Mouse (Mus musculus) lung, embryonic 14.5 days (tissue): ENCODE measurements around the gene Spred3. TPM values are rescaled to one million over a fixed set of nuclear protein-coding genes. Genes with fewer than 3 reads are reported as not detected.

ENCODE experiments used
- ATAC-seq: fragments of 200-750 bp; cut with Nextera tagmentation; 2 replicates; pipeline ENCODE4 v1.8.0; 2017; ENCODE audit warnings: mild to moderate bottlenecking, moderate TSS enrichment, moderate library complexity; ENCODE audit not compliant: insufficient read depth
- DNase-seq: peaks from one replicate; pipeline ENCODE4 v3.0.0-alpha.2; 2015
- H3K27ac ChIP-seq: fragments of 300-500 bp; sonication (generic); 2 replicates; pipeline ENCODE4 v1.5.1; 2014; ENCODE audit warnings: low read depth, mild to moderate bottlenecking, moderate library complexity
- H3K27me3 ChIP-seq: fragments of 300-500 bp; sonication (generic); 2 replicates; pipeline ENCODE4 v1.6.1; 2014; ENCODE audit warnings: low read length, control low read depth; ENCODE audit not compliant: insufficient read depth
- H3K36me3 ChIP-seq: fragments of 300-500 bp; sonication (generic); 2 replicates; pipeline ENCODE4 v1.6.1; 2014; ENCODE audit warnings: control low read depth; ENCODE audit not compliant: insufficient read depth
- H3K4me1 ChIP-seq: fragments of 300-500 bp; sonication (generic); 2 replicates; pipeline ENCODE4 v1.6.1; 2014; ENCODE audit warnings: antibody characterized with exemption, control low read depth; ENCODE audit not compliant: insufficient read depth
- H3K4me2 ChIP-seq: fragments of 300-500 bp; sonication (generic); 2 replicates; pipeline ENCODE4 v1.6.1; 2014; ENCODE audit warnings: mild to moderate bottlenecking
- H3K4me3 ChIP-seq: fragments of 300-500 bp; sonication (generic); 2 replicates; pipeline ENCODE4 v1.5.1; 2014; ENCODE audit warnings: low read depth, low read length
- H3K9ac ChIP-seq: fragments of 300-500 bp; sonication (generic); 2 replicates; pipeline ENCODE4 v1.6.1; 2014
- H3K9me3 ChIP-seq: fragments of 300-500 bp; sonication (generic); 2 replicates; pipeline ENCODE4 v1.6.1; 2016; ENCODE audit warnings: low read depth, low read length, control low read depth
- CTCF ChIP-seq: IDR thresholded peaks from 2 replicates; pipeline ENCODE4 v1.5.1; 2016; ENCODE audit warnings: antibody characterized with exemption, low read depth
- WGBS: fragments of 180-500 bp; shearing (Covaris S2); extraction: QIAGEN DNeasy Blood & Tissue Kit; methylation state at CpG from one replicate; pipeline ENCODE4 v1.1.7; 2014; 5-methylcytosine and 5-hydroxymethylcytosine counted together
- polyA plus RNA-seq: library from polyadenylated mRNA; unstranded; fragments of >200 nt; fragmentation: Nextera tagmentation; extraction: Ambion mirVana; gene quantifications from 2 replicates; pipeline ENCODE4 v1.2.1, GENCODE M21; 2014

The Spred3 gene
- polyA plus RNA-seq, 1 experiment from 2014 or later = 1.7 TPM

DNA sequence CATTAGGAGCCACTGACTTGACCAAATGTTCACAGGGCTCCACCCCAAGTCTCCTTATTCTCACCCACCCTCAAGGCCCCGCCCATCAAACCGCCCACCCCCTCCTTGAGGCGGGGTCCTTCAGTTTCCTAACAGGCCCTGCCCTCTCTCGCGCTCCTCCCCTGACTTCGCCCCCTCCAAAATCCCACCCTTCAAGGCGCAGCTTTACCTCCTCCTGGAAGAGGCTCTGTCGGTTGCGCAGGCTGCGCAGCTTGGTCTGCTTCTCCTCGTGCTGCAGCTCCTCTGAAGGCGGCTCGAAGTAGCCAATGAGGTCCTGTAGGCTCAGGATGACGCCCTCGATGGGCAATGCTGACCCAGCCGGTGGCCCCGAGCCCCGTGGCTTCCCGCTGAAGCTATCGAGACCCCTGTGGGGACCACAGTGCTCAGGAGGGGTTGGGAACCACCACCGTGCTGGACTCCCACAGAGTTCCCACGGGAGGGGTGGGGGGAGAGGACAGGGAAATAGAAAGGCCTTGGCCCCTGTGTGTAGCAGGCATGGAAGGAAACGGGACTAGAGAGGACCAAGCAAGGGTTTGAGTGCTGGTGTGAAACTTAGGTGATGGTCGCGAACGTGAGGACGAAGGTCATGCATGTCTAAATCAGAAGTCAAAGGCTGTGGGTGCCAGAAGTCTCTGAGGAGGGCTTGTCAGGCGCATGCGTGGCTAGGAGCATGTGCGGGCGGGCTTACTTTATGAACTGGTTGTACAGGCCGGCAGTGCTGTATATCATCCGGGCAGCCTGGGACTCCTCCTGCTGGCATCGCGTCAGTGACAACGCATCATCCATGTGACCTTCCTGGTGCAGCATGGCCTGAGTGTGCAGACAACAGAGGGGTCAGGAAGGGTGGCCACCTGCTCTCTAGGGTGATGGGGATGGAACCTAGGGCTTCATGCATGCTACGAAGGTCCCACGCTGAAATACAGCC is 60.9 kb downstream of the Spred3 start:
- peak overlapping the region; percentile 27; the same call in 1 of the 2 replicates for H3K9ac ChIP-seq
- H3K36me3 ChIP-seq = no peaks in the 10 kb centered on the region
- TF ChIP-seq CTCF = no peak
- peak; percentile 62 for DNase-seq
- H3K9me3 ChIP-seq = no peaks in the 10 kb centered on the region
- H3K4me1 ChIP-seq = no peaks in the 10 kb centered on the region
- no peaks in the 10 kb centered on the region for H3K27me3 ChIP-seq
- no peak overlapping the region for H3K27ac ChIP-seq
- H3K4me2 ChIP-seq = peak overlapping the region; percentile 57
- WGBS = 24% methylated on average over 38 of the region's 38 CpGs
- peak overlapping the region; percentile 5; the same call in 1 of the 2 replicates for H3K4me3 ChIP-seq
- ATAC-seq = peak; percentile 77

Other genes with a start within 250 kb of the Spred3 start
- gene Actn4, start 208.1 kb downstream of the Spred3 start, polyA plus RNA-seq = 266 and 270 TPM in 2 replicates
- 392 and 398 TPM in 2 replicates for gene Eif3k, start 188.5 kb downstream of the Spred3 start, polyA plus RNA-seq
- gene Map4k1, start 188.4 kb downstream of the Spred3 start, polyA plus RNA-seq = 8.5 and 10.7 TPM in 2 replicates
- 0.22 and 0.45 TPM in 2 replicates for gene Ryr1, start 45.2 kb downstream of the Spred3 start, polyA plus RNA-seq
- gene Rasgrp4, start 35.6 kb downstream of the Spred3 start, polyA plus RNA-seq = 0.95 and 1.0 TPM in 2 replicates
- gene Fam98c, start 14.2 kb downstream of the Spred3 start, polyA plus RNA-seq = 10.7 and 16.3 TPM in 2 replicates
- 0.17 and 0.28 TPM in 2 replicates for gene Ggn, start 201 bp downstream of the Spred3 start, polyA plus RNA-seq
- gene Psmd8, start 10.3 kb upstream of the Spred3 start, polyA plus RNA-seq = 284 and 285 TPM in 2 replicates
- gene Catsperg1, start 43.6 kb upstream of the Spred3 start, polyA plus RNA-seq = 0.57 and 0.87 TPM in 2 replicates
- 0.84 and 1.1 TPM in 2 replicates for gene Kcnk6, start 62.1 kb upstream of the Spred3 start, polyA plus RNA-seq
- 121 and 123 TPM in 2 replicates for gene Yif1b, start 67.9 kb upstream of the Spred3 start, polyA plus RNA-seq
- 4.6 and 4.7 TPM in 2 replicates for gene 2200002D01Rik, start 78.1 kb upstream of the Spred3 start, polyA plus RNA-seq
- gene Spint2, start 111.5 kb upstream of the Spred3 start, polyA plus RNA-seq = 243 and 265 TPM in 2 replicates
- 114 and 127 TPM in 2 replicates for gene Ppp1r14a, start 118.9 kb upstream of the Spred3 start, polyA plus RNA-seq
- gene Dpf1, start 133.5 kb upstream of the Spred3 start, polyA plus RNA-seq = 13.5 and 14.7 TPM in 2 replicates